Mouse (Mus musculus): ENCODE data around the gene Uvrag.

Uvrag gene

GRCm38 (mm10) chr7:99140984-99141918 lies at the start of gene Uvrag:
Gene Uvrag, minus strand, starts transcription at chr7:99141141.
- peak; percentile 99 for DNase-seq (ENCODE audit: low spot score)

GRCm38 (mm10) chr7:99189885-99190284 lies 48.9 kb upstream of the Uvrag start:
- DNase-seq (ENCODE audit: low spot score): no peak

- DNase-seq (ENCODE audit: low spot score): no peak
Measured at GRCm38 (mm10) chr7:99188630-99189029, 47.7 kb upstream of the Uvrag start.

DNA sequence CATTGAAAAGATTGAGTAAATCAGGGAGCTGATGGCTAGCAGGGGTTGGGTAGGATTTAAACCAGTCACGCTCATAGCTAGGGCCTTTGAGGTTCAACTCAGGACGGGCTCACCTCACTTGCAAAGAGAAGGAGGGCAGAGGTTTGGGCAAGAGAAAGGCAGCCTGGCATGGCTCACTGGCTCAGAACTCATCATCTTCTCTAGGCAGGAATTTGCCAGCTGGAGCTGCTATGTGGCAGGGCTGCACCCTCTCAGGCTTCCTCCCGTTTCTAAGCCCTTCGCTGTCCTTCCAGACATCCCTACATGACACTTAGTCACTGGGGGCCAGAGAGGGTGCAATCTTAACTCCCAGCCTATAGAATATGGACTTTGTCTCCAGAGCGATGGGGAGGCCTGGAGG lies 46.5 kb upstream of the Uvrag start:
- DNase-seq (ENCODE audit: low spot score): no peak

DNA sequence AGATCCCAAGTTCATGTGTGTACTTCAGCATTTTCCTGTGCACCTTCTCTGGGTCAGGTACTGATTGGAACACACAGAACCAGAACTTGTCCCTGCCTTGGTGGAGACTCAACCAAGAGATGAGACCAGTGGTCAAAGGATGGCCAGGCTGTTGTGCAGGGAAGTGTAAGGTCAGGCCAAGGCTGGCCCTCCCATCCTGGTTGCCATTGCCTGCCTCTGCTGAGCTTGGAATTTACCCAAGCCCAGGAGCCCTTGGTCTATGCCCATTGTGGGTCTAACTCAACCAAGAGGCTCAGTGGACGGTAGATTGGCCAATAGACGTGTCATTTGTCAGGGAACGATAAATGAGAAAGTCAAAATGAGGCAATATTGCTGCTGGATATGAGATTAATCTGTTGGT lies 44.5 kb upstream of the Uvrag start:
- no peak for DNase-seq (ENCODE audit: low spot score)

- DNase-seq (ENCODE audit: low spot score): no peak
Measured at GRCm38 (mm10) chr7:99183751-99184150, 42.8 kb upstream of the Uvrag start.

- peak; percentile 86 for DNase-seq (ENCODE audit: low spot score)
Measured at GRCm38 (mm10) chr7:99182432-99183172, 41.7 kb upstream of the Uvrag start, which contains the start of gene Dgat2. Gene Dgat2, minus strand, starts transcription at chr7:99182719.

GRCm38 (mm10) chr7:99181619-99182431 lies 40.9 kb upstream of the Uvrag start:
- peak; percentile 22 for DNase-seq (ENCODE audit: low spot score)

- DNase-seq (ENCODE audit: low spot score): no peak
Measured at GRCm38 (mm10) chr7:99180162-99180561, 39.2 kb upstream of the Uvrag start.

DNA sequence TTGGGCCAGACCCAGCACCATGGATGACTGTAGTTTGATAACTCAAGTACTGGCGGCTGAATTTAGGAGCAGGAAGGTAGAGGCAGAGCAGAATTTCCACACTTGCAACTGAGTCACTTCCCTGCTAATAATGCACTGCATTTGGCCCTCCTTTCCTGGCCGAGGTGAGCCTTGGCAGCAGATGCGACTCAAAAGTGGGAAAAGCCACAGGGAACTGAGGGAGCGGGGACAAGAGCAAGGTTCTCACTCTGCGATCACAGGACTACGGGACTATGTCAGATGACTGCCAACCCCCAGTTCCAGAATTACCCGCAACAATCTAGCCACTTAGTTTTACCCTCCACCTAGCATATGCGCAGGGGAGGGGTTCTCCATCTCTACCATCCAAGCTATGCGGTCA lies 38.3 kb upstream of the Uvrag start:
- DNase-seq (ENCODE audit: low spot score): no peak

DNA sequence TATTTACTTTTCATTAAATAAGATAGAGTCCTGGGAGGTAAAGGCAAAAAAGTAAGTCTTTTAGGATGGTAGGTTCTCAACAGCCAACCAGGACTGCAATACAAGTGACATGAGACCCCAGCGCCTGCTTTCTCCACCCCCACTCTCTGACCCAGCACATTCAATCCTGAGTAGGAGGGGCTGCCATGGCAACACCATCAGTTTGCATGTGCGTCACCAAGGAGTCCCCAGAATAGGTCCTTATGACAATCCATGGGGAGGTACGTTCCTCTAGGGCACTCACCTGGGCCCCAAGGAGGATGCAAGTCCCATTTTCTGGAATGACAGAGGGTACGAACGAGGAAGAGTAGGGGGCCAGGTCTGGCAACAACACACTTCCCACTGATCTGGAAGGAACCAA lies 36.4 kb upstream of the Uvrag start:
- DNase-seq (ENCODE audit: low spot score): no peak

- no peak for DNase-seq (ENCODE audit: low spot score)
Measured at GRCm38 (mm10) chr7:99175666-99176065, 34.7 kb upstream of the Uvrag start.

DNA sequence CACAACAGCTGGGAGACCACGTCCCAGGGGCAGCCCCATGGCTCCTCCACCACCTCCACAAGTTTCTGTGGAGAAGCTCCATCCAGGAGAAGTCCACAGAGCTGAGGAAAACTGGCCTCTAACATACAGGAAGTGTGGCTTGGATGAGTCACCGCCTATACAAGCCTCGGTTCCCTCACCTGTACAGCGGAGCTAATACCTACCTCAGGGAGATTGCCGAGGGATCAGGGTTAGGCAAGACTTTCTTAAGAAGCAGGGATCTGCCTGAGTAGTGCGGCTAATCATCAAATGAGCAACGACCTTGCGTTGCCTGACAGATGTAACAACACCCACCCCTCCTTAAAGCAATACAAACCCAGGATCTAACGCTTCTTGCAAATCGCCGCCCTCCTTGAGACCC lies 34.2 kb upstream of the Uvrag start:
- DNase-seq (ENCODE audit: low spot score): no peak

GRCm38 (mm10) chr7:99174006-99174405 lies 33.1 kb upstream of the Uvrag start:
- no peak for DNase-seq (ENCODE audit: low spot score)

GRCm38 (mm10) chr7:99172898-99173297 lies 32.0 kb upstream of the Uvrag start:
- no peak for DNase-seq (ENCODE audit: low spot score)

GRCm38 (mm10) chr7:99171730-99172463 lies 31.0 kb upstream of the Uvrag start:
- no peak for DNase-seq (ENCODE audit: low spot score)

GRCm38 (mm10) chr7:99170519-99170918 lies 29.6 kb upstream of the Uvrag start:
- no peak for DNase-seq (ENCODE audit: low spot score)

- no peak for DNase-seq (ENCODE audit: low spot score)
Measured at GRCm38 (mm10) chr7:99169717-99170403, 28.9 kb upstream of the Uvrag start.

DNA sequence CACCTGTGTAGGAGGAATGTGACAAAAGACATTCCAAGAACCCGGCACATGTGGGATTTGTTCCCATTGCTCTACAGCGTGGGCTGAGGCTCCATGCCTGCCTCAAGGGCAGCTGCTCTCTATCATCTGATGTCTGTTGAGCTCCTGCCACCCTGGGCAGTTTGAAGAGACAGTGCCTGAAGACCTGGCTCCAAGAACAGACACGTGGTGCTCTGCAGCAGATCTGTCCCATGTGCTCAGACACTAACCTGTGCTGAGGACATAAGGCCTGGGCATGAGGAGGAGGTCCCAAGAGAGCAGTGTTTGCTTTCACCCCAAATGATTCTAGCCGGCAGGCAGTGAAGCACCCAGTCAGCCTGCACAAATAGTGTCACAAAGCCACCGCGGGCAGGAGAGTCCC lies 27.8 kb upstream of the Uvrag start:
- no peak for DNase-seq (ENCODE audit: low spot score)

GRCm38 (mm10) chr7:99167939-99168338 lies 27.0 kb upstream of the Uvrag start:
- DNase-seq (ENCODE audit: low spot score): no peak

GRCm38 (mm10) chr7:99166159-99166558 lies 25.2 kb upstream of the Uvrag start:
- DNase-seq (ENCODE audit: low spot score): no peak

Measured in layer of hippocampus, adult 9-10 months (tissue).